Mouse (Mus musculus) heart, postnatal 14 days (tissue): Measurements from ENCODE around the gene Cdc37l1. TPM values are rescaled to one million over a fixed set of nuclear protein-coding genes. Genes with fewer than 3 reads are reported as not detected.
A peak's percentile ranks its signal among the peaks of the same experiment; 100 is the strongest.

Experiments used
- DNase-seq, 2 experiments: peaks; one replicate each; pipeline ENCODE4 v3.0.0; 2021 to 2022
- intact Hi-C: fragments of 180-260 bp; cut with DNase I; formaldehyde crosslinking; loops from one replicate; pipeline ENCODE4 v1.15.1; 2025
- total RNA-seq, 2 experiments: library from RNA; stranded (reverse); gene quantifications; 2 replicates each; pipeline ENCODE4 v1.2.3; 2021

Gene Cdc37l1
- total RNA-seq, 2 experiments from 2014 or later, result 67.5 to 74.0 TPM

DNA sequence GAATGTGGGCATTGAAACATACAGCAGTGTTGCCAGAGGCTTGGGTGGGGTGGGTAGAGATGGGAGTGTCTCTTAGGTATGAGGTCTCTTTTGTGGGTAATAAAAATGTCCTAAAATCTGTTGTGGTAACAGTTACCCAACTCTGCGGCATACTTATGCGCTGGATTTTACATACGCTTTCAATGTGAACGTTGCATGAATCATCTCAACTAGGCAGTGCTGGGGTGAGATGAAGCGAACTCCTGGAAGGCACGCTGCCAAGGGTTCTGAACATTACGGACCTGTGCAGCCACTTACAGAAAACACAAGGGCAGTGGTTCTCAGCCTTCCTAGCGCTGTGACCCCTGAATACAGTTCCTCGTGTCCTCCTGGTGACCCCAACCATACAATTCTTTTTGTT is 52.5 kb downstream of the Cdc37l1 start:
- intact Hi-C loops, result no loop called here
- DNase-seq, result no peak

DNA sequence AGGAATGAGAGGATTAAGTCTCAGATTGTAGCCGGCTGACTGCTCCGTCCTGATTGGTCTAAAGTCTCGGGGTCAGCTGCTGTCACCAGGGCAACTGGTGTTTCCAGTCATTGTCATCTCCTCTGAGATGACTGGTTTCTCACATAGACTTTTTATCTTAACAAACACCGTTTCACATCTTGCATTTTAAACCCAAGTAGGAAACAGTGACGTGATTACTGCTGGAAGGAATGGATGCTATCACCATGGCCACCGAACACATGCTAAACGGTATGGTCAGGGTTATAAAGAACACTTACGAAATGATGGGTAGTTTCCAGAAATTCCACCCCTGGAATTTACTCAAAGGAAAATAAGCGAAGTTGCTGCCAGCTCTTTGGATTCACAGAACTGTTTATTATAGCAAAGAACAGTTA is 54.2 kb downstream of the Cdc37l1 start:
- intact Hi-C loops, result no loop called here
- no peak for DNase-seq

GRCm38 (mm10) chr19:29045369-29045768 is 55.2 kb downstream of the Cdc37l1 start:
- DNase-seq, result no peak
- intact Hi-C loops, result loop anchor here (5.0 kb wide), 1 partner anchor 53 kb away; the partner anchor contains the start of gene Cdc37l1

DNA sequence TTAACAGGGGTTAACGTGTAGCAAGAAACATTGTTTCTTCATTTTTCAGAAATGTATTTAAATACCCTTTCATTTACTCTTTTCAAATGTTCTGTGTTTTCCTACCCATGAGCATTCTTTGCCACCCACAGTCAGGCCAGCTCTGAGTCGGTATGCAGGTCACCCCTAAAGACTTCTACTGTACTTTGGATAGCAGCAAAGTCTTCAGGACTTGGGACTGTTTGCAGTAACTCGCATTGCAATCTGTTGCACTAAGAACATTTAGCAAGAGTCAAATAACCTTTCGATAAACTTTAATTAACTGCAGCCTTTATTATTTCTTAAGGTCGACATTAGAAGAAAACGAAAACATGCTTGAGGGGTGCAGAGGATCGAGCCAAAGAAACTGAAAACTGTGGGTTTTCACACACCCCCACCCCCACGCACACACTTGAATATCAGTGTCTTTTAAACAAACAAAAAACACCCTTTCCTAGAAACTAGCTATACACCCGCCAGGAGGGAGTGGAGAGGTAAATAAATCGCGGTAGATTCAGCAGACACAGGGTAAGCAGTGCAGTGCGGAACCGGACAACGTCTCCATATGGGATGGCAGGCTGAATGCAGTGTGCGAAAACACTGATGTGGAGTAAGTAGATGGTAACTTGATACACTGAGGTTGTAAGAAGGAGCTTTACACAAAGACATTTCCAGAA is 56.0 kb downstream of the Cdc37l1 start:
- intact Hi-C loops, result loop anchor here (5.0 kb wide), 1 partner anchor 54 kb away; the partner anchor contains the start of gene Cdc37l1
- DNase-seq, result no peak

GRCm38 (mm10) chr19:29046961-29047333 is 56.8 kb downstream of the Cdc37l1 start:
- no peak for DNase-seq
- intact Hi-C loops, result loop anchor here (5.0 kb wide), 1 partner anchor 55 kb away; the partner anchor contains the start of gene Cdc37l1

DNA sequence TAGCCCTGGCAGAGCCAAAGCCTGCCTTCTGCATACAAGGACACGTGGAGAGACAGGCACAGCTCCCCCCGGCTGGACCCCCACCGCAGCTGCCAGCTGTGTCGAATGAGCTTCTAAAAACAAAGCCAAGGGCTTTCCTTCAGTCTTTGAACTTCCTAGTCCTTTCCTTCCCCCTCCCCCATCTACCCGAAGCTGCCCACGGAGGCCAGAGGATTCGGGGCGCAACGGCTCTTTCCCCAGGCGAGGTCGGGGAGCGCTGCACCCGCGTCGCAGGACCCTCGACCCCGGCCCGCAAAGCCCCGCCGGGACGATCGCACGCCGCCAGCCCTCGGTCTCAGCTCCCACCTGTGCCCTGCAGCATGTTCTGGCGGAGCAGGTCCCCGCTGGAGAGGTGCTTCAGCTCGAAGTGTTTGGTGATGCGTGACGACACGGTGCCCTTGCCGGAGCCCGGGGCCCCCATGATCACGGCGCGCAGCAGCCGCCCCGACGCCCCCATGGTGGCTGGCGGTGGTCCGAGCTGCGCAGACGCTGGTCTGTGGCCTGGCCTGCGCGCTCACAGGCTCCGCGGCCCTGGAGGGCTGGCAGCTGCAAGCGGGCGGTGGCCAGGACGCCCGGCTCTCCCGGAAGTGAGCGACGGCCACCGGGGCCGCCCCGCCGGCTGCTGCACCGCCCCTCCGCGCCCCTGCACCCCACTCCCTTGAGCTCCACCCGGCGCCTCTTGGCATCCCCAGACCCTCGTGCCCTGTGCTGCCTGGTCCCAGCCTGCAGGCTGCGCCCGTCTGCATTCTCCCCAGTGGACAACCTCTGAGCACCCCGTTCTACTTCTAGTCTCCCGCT is 57.4 kb downstream of the Cdc37l1 start, which contains the start of gene Ak3:
Ak3 (minus strand) TSS at position 628 of the 837 bp plus-strand sequence.
- intact Hi-C loops, result loop anchor here (5.0 kb wide), 1 partner anchor 55 kb away; the partner anchor contains the start of gene Cdc37l1
- peak; percentile 85 to 86 for DNase-seq

DNA sequence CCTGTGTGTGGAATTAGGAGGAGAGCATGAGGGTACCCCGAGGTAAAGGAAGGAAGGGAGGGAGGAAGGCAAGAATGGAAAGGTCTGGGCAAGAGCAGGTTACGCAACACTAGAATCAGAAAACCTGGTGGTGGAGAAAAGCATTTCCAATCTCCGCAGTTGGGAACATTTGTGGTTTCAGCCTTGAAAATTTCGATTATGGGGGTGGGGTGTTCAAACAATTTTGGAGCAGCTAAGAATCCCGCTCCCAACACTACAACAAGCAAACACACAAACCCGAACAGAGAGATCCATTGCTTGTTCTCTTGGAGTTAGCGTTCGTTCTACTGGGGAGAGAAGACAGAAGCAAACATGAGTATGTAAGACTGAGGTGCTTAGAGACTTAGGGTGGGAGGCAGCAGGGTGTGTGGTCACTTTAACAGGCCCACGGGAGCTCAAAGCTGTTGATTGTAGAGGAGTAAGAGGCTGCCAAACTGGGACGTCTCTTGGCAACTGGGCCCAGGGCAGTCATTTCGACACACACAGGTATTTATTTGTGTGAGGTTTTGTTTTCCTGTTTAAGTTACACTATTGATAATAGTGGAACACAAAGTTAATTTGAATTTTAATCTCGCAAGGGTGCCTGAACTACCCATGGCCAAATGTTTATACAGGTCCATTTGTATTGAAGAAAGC is 59.4 kb downstream of the Cdc37l1 start:
- intact Hi-C loops, result loop anchor here (5.0 kb wide), 1 partner anchor 57 kb away; the partner anchor contains the start of gene Cdc37l1
- no peak for DNase-seq

- no peak for DNase-seq
- intact Hi-C loops, result no loop called here
These were observed 60.2 kb downstream of the Cdc37l1 start for GRCm38 (mm10) chr19:29050186-29050980.

GRCm38 (mm10) chr19:29052786-29053185 is 62.6 kb downstream of the Cdc37l1 start:
- DNase-seq, result no peak
- intact Hi-C loops, result no loop called here

- intact Hi-C loops, result no loop called here
- no peak for DNase-seq
These were observed 64.4 kb downstream of the Cdc37l1 start for GRCm38 (mm10) chr19:29054594-29054993.

GRCm38 (mm10) chr19:29055469-29055868 is 65.3 kb downstream of the Cdc37l1 start:
- intact Hi-C loops, result loop anchor here (5.0 kb wide), 1 partner anchor 1098 kb away; no protein-coding TSS in a partner anchor
- no peak for DNase-seq

DNA sequence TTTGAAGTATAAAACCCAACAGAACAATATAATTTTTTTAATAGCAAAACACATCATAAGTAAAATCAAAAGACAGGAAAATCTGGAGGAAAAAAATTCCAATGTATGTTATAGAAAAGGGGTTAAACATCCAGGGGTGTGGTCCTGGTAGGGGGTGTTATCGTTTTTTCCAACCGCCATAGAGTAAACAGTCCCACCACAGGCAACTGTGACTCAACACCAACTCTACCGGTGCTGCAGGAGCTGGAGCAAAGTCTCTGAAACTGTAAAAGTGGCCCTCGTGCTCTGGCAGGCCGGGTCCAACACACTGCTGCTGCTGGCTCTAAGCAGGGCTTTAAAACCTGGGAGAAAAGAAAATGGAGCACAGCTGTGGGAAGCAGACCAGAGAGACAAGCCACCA is 68.6 kb downstream of the Cdc37l1 start:
- intact Hi-C loops, result loop anchor here (5.0 kb wide), 1 partner anchor 1101 kb away; no protein-coding TSS in a partner anchor
- DNase-seq, result no peak

DNA sequence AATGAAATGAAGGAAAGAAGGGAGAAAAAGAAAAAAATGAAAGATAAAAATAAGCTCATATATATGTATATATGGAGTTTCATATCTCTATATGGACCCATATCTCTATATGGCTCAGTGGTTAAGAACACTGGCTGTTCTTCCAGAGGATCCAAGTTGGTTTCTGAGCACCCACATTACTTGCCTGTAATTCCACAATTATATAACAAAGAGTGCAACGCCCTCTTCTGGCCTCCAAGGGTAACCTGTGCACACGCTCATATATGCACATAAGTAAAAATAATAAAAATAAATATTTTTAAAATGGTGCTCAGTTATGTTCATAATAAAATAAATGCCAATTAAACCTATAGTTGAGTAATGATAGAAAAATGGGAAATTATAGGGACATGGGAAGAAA is 69.5 kb downstream of the Cdc37l1 start:
- intact Hi-C loops, result loop anchor here (5.0 kb wide), 3 partner anchors 213 to 1102 kb away; no protein-coding TSS in a partner anchor
- DNase-seq, result no peak

DNA sequence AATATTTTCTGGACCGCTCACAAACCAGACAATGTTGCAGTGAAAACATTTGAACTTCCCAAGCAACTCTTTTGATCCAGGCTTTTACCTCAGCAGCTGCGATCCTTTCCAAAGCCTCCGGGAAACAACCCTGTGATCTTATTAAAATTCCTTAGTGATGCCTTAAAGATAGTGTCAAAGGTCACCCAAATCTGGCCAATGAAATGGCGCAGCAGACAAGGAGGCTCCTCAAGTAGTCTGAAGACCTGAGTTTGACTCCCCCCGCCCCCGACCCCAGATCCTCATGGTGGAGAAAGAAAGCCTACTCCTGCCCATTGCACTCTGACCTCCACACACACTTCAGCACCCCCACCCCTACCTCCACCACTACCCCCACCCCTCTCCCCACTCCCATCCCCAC is 70.1 kb downstream of the Cdc37l1 start:
- intact Hi-C loops, result loop anchor here (5.0 kb wide), 2 partner anchors 212 to 283 kb away; no protein-coding TSS in a partner anchor
- DNase-seq, result no peak

GRCm38 (mm10) chr19:29063009-29063408 is 72.9 kb downstream of the Cdc37l1 start:
- intact Hi-C loops, result loop anchor here (5.0 kb wide), 2 partner anchors 209 to 286 kb away; no protein-coding TSS in a partner anchor
- DNase-seq, result no peak

GRCm38 (mm10) chr19:29063577-29064363 is 73.6 kb downstream of the Cdc37l1 start:
- intact Hi-C loops, result loop anchor here (1.0 to 5.0 kb wide), 5 partner anchors 191 to 437 kb away; no protein-coding TSS in a partner anchor
- DNase-seq, result peak; percentile 93 to 97

DNA sequence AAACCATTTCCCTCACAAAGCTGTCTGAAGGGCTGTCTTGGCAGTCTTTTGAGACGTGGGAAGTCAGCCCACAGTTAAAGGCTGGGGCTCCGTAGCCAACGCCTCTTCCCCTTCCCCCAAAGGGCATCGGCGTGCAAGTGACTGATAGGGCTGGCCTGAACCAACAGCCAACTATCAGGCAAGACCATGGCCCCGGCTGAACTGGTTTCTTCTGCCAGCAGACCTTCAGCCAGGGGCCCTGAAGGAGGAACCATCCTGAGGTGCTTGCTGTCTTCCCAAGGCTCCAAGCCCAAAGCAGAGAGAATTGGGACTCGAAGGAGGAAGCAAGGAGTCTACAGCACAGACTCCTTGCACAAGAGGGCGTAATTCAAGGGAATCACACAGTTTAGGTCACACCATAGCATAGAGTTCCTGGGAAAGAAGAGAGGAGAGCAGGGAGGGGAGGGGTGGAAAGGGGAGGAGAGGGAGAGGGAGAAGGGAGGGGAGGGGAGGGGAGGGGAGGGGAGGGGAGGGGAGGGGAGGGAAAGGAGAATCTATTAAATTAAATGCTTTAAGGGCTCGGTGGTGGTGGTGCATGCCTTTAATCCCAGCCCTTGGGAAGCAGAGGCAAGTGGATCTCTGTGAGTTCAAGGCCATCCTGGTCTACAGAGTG is 74.4 kb downstream of the Cdc37l1 start:
- peak; percentile 51 to 57 for DNase-seq

GRCm38 (mm10) chr19:29066981-29067471 is 76.9 kb downstream of the Cdc37l1 start:
- DNase-seq, result peak; percentile 69 to 78
- intact Hi-C loops, result loop anchor here (5.0 kb wide), 2 partner anchors 35 to 135 kb away; partner anchors contain the start of gene Rcl1

More for the DNA sequence above, 74.4 kb downstream of the Cdc37l1 start:
- intact Hi-C loops, result loop anchor here (1.0 to 5.0 kb wide), 7 partner anchors 38 to 436 kb away; partner anchors contain the start of gene Rcl1
